Mouse (Mus musculus): ENCODE measurements around the gene Lrch1. TPM values are rescaled to one million over a fixed set of nuclear protein-coding genes. Genes with fewer than 3 reads are reported as not detected.

The Lrch1 gene
- polyA plus RNA-seq, 1 experiment from 2014 or later, result 13.5 TPM

- peak overlapping the region; percentile 90; the same call in 1 of the 2 replicates for H3K9ac ChIP-seq (replicated peaks; ENCODE audit: low read depth)
- ATAC-seq, result peak; percentile 15; the same call in 1 of the 2 replicates
- H3K9me3 ChIP-seq (ENCODE audit: low read length), result no peaks in the 10 kb centered on the region
- H3K27ac ChIP-seq (ENCODE audit: low read length), result peak overlapping the region; percentile 93
- TF ChIP-seq CTCF (IDR thresholded peaks at IDR 0.05) (no peak), EP300 (IDR thresholded peaks at IDR 0.05) (0 out of 2 replicates have a peak, but pooled peaks have one; percentile 5)
- 50% methylated on average over 11 of the region's 11 CpGs for WGBS
- DNase-seq (ENCODE audit: low spot score), result peak; percentile 69
- peak overlapping the region; percentile 83 for H3K4me2 ChIP-seq (replicated peaks; ENCODE audit: low read depth, low read length)
- H3K4me1 ChIP-seq (ENCODE audit: insufficient read depth, low read depth, low read length), result peaks cover 12% of the 10 kb centered on the region; the same call in 1 of the 2 replicates
- no peaks in the 10 kb centered on the region for H3K27me3 ChIP-seq (replicated peaks; ENCODE audit: insufficient read depth, low read length)
- no peaks in the 10 kb centered on the region for H3K36me3 ChIP-seq (ENCODE audit: insufficient read depth, low read length)
- H3K4me3 ChIP-seq (ENCODE audit: low read depth, low read length), result peak overlapping the region; percentile 98
Observed at GRCm38 (mm10) chr14:74945266-74946215, 2.1 kb downstream of the Lrch1 start.

- DNase-seq (ENCODE audit: low spot score) (no peak), ATAC-seq (no peak)
- Histone ChIP-seq H3K9me3 (ENCODE audit: low read length) (no peaks in the 10 kb centered on the region), H3K4me3 (ENCODE audit: low read depth, low read length) (no peak overlapping the region), H3K36me3 (ENCODE audit: insufficient read depth, low read length) (no peaks in the 10 kb centered on the region), H3K4me1 (ENCODE audit: insufficient read depth, low read depth, low read length) (peaks cover 12% of the 10 kb centered on the region; the same call in 1 of the 2 replicates), H3K27me3 (replicated peaks; ENCODE audit: insufficient read depth, low read length) (no peaks in the 10 kb centered on the region), H3K4me2 (replicated peaks; ENCODE audit: low read depth, low read length) (no peak overlapping the region), H3K9ac (replicated peaks; ENCODE audit: low read depth) (no peak overlapping the region), H3K27ac (ENCODE audit: low read length) (no peak overlapping the region)
- WGBS, result 81% methylated on average over 7 of the region's 7 CpGs
- TF ChIP-seq CTCF (IDR thresholded peaks at IDR 0.05), result no peak
Observed at GRCm38 (mm10) chr14:74944128-74944755, 3.4 kb downstream of the Lrch1 start.

- H3K9me3 ChIP-seq (ENCODE audit: low read length), result no peaks in the 10 kb centered on the region
- peaks cover 12% of the 10 kb centered on the region; the same call in 1 of the 2 replicates for H3K4me1 ChIP-seq (ENCODE audit: insufficient read depth, low read depth, low read length)
- no peaks in the 10 kb centered on the region for H3K36me3 ChIP-seq (ENCODE audit: insufficient read depth, low read length)
- WGBS, result 72% methylated on average over 6 of the region's 6 CpGs
- no peaks in the 10 kb centered on the region for H3K27me3 ChIP-seq (replicated peaks; ENCODE audit: insufficient read depth, low read length)
- TF ChIP-seq EP300 (IDR thresholded peaks at IDR 0.05), result no peak
- no peak for TF ChIP-seq CTCF (IDR thresholded peaks at IDR 0.05)
- no peak overlapping the region for H3K27ac ChIP-seq (ENCODE audit: low read length)
- no peak overlapping the region for H3K4me2 ChIP-seq (replicated peaks; ENCODE audit: low read depth, low read length)
- ATAC-seq, result no peak
- H3K9ac ChIP-seq (replicated peaks; ENCODE audit: low read depth), result no peak overlapping the region
- no peak for DNase-seq (ENCODE audit: low spot score)
- H3K4me3 ChIP-seq (ENCODE audit: low read depth, low read length), result no peak overlapping the region
Observed at GRCm38 (mm10) chr14:74943581-74944117, 4.0 kb downstream of the Lrch1 start.

GRCm38 (mm10) chr14:74943024-74943423 lies 4.7 kb downstream of the Lrch1 start:
- Histone ChIP-seq H3K9ac (replicated peaks; ENCODE audit: low read depth) (no peak overlapping the region), H3K9me3 (ENCODE audit: low read length) (no peaks in the 10 kb centered on the region), H3K36me3 (ENCODE audit: insufficient read depth, low read length) (no peaks in the 10 kb centered on the region), H3K4me2 (replicated peaks; ENCODE audit: low read depth, low read length) (no peak overlapping the region), H3K4me1 (ENCODE audit: insufficient read depth, low read depth, low read length) (peaks cover 12% of the 10 kb centered on the region; the same call in 1 of the 2 replicates), H3K4me3 (ENCODE audit: low read depth, low read length) (no peak overlapping the region), H3K27me3 (replicated peaks; ENCODE audit: insufficient read depth, low read length) (no peaks in the 10 kb centered on the region), H3K27ac (ENCODE audit: low read length) (no peak overlapping the region)
- DNase-seq (ENCODE audit: low spot score), result no peak
- TF ChIP-seq CTCF (IDR thresholded peaks at IDR 0.05), result no peak
- no peak for TF ChIP-seq EP300 (IDR thresholded peaks at IDR 0.05)
- 54% methylated on average over 8 of the region's 8 CpGs for WGBS
- ATAC-seq, result no peak

GRCm38 (mm10) chr14:74941591-74941990 lies 6.1 kb downstream of the Lrch1 start:
- Histone ChIP-seq H3K27ac (ENCODE audit: low read length) (no peak overlapping the region), H3K9ac (replicated peaks; ENCODE audit: low read depth) (no peak overlapping the region), H3K4me3 (ENCODE audit: low read depth, low read length) (no peak overlapping the region), H3K27me3 (replicated peaks; ENCODE audit: insufficient read depth, low read length) (no peaks in the 10 kb centered on the region), H3K4me1 (ENCODE audit: insufficient read depth, low read depth, low read length) (peaks cover 12% of the 10 kb centered on the region; the same call in 1 of the 2 replicates), H3K4me2 (replicated peaks; ENCODE audit: low read depth, low read length) (no peak overlapping the region), H3K9me3 (ENCODE audit: low read length) (no peaks in the 10 kb centered on the region), H3K36me3 (ENCODE audit: insufficient read depth, low read length) (no peaks in the 10 kb centered on the region)
- DNase-seq (ENCODE audit: low spot score), result no peak
- 73% methylated on average over 7 of the region's 7 CpGs for WGBS
- ATAC-seq, result no peak
- TF ChIP-seq EP300 (IDR thresholded peaks at IDR 0.05), result no peak
- TF ChIP-seq CTCF (IDR thresholded peaks at IDR 0.05), result no peak

GRCm38 (mm10) chr14:74940741-74941140 lies 6.9 kb downstream of the Lrch1 start:
- ATAC-seq (no peak), DNase-seq (ENCODE audit: low spot score) (no peak)
- Histone ChIP-seq H3K9me3 (ENCODE audit: low read length) (no peaks in the 10 kb centered on the region), H3K27me3 (replicated peaks; ENCODE audit: insufficient read depth, low read length) (no peaks in the 10 kb centered on the region), H3K4me1 (ENCODE audit: insufficient read depth, low read depth, low read length) (peaks cover 12% of the 10 kb centered on the region; the same call in 1 of the 2 replicates), H3K27ac (ENCODE audit: low read length) (no peak overlapping the region), H3K9ac (replicated peaks; ENCODE audit: low read depth) (no peak overlapping the region), H3K4me2 (replicated peaks; ENCODE audit: low read depth, low read length) (no peak overlapping the region), H3K4me3 (ENCODE audit: low read depth, low read length) (no peak overlapping the region), H3K36me3 (ENCODE audit: insufficient read depth, low read length) (no peaks in the 10 kb centered on the region)
- TF ChIP-seq CTCF (IDR thresholded peaks at IDR 0.05) (no peak), EP300 (IDR thresholded peaks at IDR 0.05) (no peak)
- WGBS, result 76% methylated on average over 4 of the region's 4 CpGs

All from lung, postnatal 0 days (tissue).